Mouse (Mus musculus): Measurements from ENCODE around the gene Bpifa6.

Bpifa6 gene

GRCm38 (mm10) chr2:154044743-154045142 is 70.0 kb downstream of the Bpifa6 start:
- no peak for DNase-seq

All from cerebellum, adult 11-12 months (tissue).